Mouse (Mus musculus): Measurements from ENCODE around the gene Rps6ka2. TPM values are rescaled to one million over a fixed set of nuclear protein-coding genes. Genes with fewer than 3 reads are reported as not detected.
A peak's percentile ranks its signal among the peaks of the same experiment; 100 is the strongest.

The Rps6ka2 gene
- polyA plus RNA-seq, 1 experiment: 9.1 TPM

- H3K4me3 ChIP-seq (replicated peaks; ENCODE audit: control insufficient read depth, low read depth, low read length): no peak overlapping the region
- 75% methylated on average over 6 of the region's 6 CpGs for WGBS
- peaks cover 2% of the 10 kb centered on the region for H3K4me1 ChIP-seq (ENCODE audit: control insufficient read depth, insufficient read depth, low read length)
- TF ChIP-seq CTCF (IDR thresholded peaks at IDR 0.05; ENCODE audit: control insufficient read depth, insufficient read depth, low read length) (no peak), POLR2A (IDR thresholded peaks at IDR 0.05; ENCODE audit: borderline replicate concordance, control insufficient read depth, low read depth, low read length) (no peak)
- peak overlapping the region; percentile 32; the same call in 1 of the 2 replicates for H3K27ac ChIP-seq (ENCODE audit: control insufficient read depth, insufficient read depth, low read depth, low read length, poor library complexity)
These were observed 36.7 kb downstream of the Rps6ka2 start for GRCm38 (mm10) chr17:7206434-7207145.

DNA sequence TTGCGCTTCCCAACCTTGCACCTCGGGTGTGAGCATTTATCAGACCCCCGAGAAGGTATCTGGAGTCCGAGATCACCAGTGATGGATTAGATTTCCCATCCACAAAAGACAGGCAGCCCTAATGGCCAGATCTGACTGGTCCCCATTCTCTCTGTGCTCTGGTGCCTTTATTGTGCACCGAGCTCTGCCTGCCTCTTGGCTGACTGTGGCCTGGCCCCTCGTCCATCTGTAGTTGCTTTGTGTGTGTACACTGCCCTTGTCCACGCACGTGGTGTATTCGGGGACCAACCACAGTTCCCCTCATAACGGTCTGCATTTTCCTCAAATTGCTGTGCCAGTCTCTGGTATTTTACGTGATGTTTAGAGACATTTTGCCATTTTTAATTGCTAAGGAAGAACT, 40.7 kb downstream of the Rps6ka2 start:
- WGBS: 79% methylated on average over 11 of the region's 11 CpGs
- Histone ChIP-seq H3K27ac (ENCODE audit: control insufficient read depth, insufficient read depth, low read depth, low read length, poor library complexity) (no peak overlapping the region), H3K4me1 (ENCODE audit: control insufficient read depth, insufficient read depth, low read length) (peaks cover 8% of the 10 kb centered on the region), H3K4me3 (replicated peaks; ENCODE audit: control insufficient read depth, low read depth, low read length) (no peak overlapping the region)
- TF ChIP-seq POLR2A (IDR thresholded peaks at IDR 0.05; ENCODE audit: borderline replicate concordance, control insufficient read depth, low read depth, low read length): no peak
- TF ChIP-seq CTCF (IDR thresholded peaks at IDR 0.05; ENCODE audit: control insufficient read depth, insufficient read depth, low read length): no peak

- no peak for TF ChIP-seq POLR2A (IDR thresholded peaks at IDR 0.05; ENCODE audit: borderline replicate concordance, control insufficient read depth, low read depth, low read length)
- no peak for TF ChIP-seq CTCF (IDR thresholded peaks at IDR 0.05; ENCODE audit: control insufficient read depth, insufficient read depth, low read length)
- no peak overlapping the region for H3K27ac ChIP-seq (ENCODE audit: control insufficient read depth, insufficient read depth, low read depth, low read length, poor library complexity)
- no peak overlapping the region for H3K4me3 ChIP-seq (replicated peaks; ENCODE audit: control insufficient read depth, low read depth, low read length)
- WGBS: 79% methylated on average over 4 of the region's 4 CpGs
- peaks cover 6% of the 10 kb centered on the region; the same call in 1 of the 2 replicates for H3K4me1 ChIP-seq (ENCODE audit: control insufficient read depth, insufficient read depth, low read length)
These were observed 42.0 kb downstream of the Rps6ka2 start for GRCm38 (mm10) chr17:7211893-7212292.

GRCm38 (mm10) chr17:7213214-7213613, 43.3 kb downstream of the Rps6ka2 start:
- Histone ChIP-seq H3K4me3 (replicated peaks; ENCODE audit: control insufficient read depth, low read depth, low read length) (no peak overlapping the region), H3K4me1 (ENCODE audit: control insufficient read depth, insufficient read depth, low read length) (peaks cover 6% of the 10 kb centered on the region; the same call in 1 of the 2 replicates), H3K27ac (ENCODE audit: control insufficient read depth, insufficient read depth, low read depth, low read length, poor library complexity) (no peak overlapping the region)
- no peak for TF ChIP-seq CTCF (IDR thresholded peaks at IDR 0.05; ENCODE audit: control insufficient read depth, insufficient read depth, low read length)
- no peak for TF ChIP-seq POLR2A (IDR thresholded peaks at IDR 0.05; ENCODE audit: borderline replicate concordance, control insufficient read depth, low read depth, low read length)
- WGBS: 66% methylated on average over 2 of the region's 2 CpGs

- H3K27ac ChIP-seq (ENCODE audit: control insufficient read depth, insufficient read depth, low read depth, low read length, poor library complexity): no peak overlapping the region
- WGBS: 74% methylated on average over 3 of the region's 3 CpGs
- H3K4me1 ChIP-seq (ENCODE audit: control insufficient read depth, insufficient read depth, low read length): peaks cover 6% of the 10 kb centered on the region
- no peak for TF ChIP-seq CTCF (IDR thresholded peaks at IDR 0.05; ENCODE audit: control insufficient read depth, insufficient read depth, low read length)
- TF ChIP-seq POLR2A (IDR thresholded peaks at IDR 0.05; ENCODE audit: borderline replicate concordance, control insufficient read depth, low read depth, low read length): no peak
- H3K4me3 ChIP-seq (replicated peaks; ENCODE audit: control insufficient read depth, low read depth, low read length): no peak overlapping the region
These were observed 44.1 kb downstream of the Rps6ka2 start for GRCm38 (mm10) chr17:7214061-7214460.

- TF ChIP-seq POLR2A (IDR thresholded peaks at IDR 0.05; ENCODE audit: borderline replicate concordance, control insufficient read depth, low read depth, low read length): no peak
- TF ChIP-seq CTCF (IDR thresholded peaks at IDR 0.05; ENCODE audit: control insufficient read depth, insufficient read depth, low read length): no peak
- Histone ChIP-seq H3K4me3 (replicated peaks; ENCODE audit: control insufficient read depth, low read depth, low read length) (no peak overlapping the region), H3K4me1 (ENCODE audit: control insufficient read depth, insufficient read depth, low read length) (peaks cover 6% of the 10 kb centered on the region), H3K27ac (ENCODE audit: control insufficient read depth, insufficient read depth, low read depth, low read length, poor library complexity) (no peak overlapping the region)
- 77% methylated on average over 11 of the region's 11 CpGs for WGBS
These were observed 47.9 kb downstream of the Rps6ka2 start for GRCm38 (mm10) chr17:7217791-7218329.

GRCm38 (mm10) chr17:7218396-7218795, 48.5 kb downstream of the Rps6ka2 start:
- peaks cover under 1% of the 10 kb centered on the region for H3K4me1 ChIP-seq (ENCODE audit: control insufficient read depth, insufficient read depth, low read length)
- 65% methylated on average over 9 of the region's 9 CpGs for whole genome bisulfite sequencing

GRCm38 (mm10) chr17:7219044-7219718, 49.3 kb downstream of the Rps6ka2 start:
- H3K27ac ChIP-seq (ENCODE audit: control insufficient read depth, insufficient read depth, low read depth, low read length, poor library complexity): no peak overlapping the region
- 37% methylated on average over 11 of the region's 11 CpGs for WGBS
- no peak for TF ChIP-seq CTCF (IDR thresholded peaks at IDR 0.05; ENCODE audit: control insufficient read depth, insufficient read depth, low read length)
- no peak for TF ChIP-seq POLR2A (IDR thresholded peaks at IDR 0.05; ENCODE audit: borderline replicate concordance, control insufficient read depth, low read depth, low read length)
- H3K4me1 ChIP-seq (ENCODE audit: control insufficient read depth, insufficient read depth, low read length): no peaks in the 10 kb centered on the region; the same call in 1 of the 2 replicates
- H3K4me3 ChIP-seq (replicated peaks; ENCODE audit: control insufficient read depth, low read depth, low read length): no peak overlapping the region

More at GRCm38 (mm10) chr17:7218396-7218795, 48.5 kb downstream of the Rps6ka2 start:
- Histone ChIP-seq H3K4me3 (replicated peaks; ENCODE audit: control insufficient read depth, low read depth, low read length) (no peak overlapping the region), H3K27ac (ENCODE audit: control insufficient read depth, insufficient read depth, low read depth, low read length, poor library complexity) (no peak overlapping the region)
- TF ChIP-seq CTCF (IDR thresholded peaks at IDR 0.05; ENCODE audit: control insufficient read depth, insufficient read depth, low read length) (no peak), POLR2A (IDR thresholded peaks at IDR 0.05; ENCODE audit: borderline replicate concordance, control insufficient read depth, low read depth, low read length) (no peak)
